Mouse (Mus musculus): Measurements from ENCODE around the gene Tet1. TPM values are rescaled to one million over a fixed set of nuclear protein-coding genes. Genes with fewer than 3 reads are reported as not detected.
"Not testable (repeated sequence)": the region's sequence is repeated elsewhere in the genome, so short reads cannot be mapped to it uniquely, and the experiment has no call there.

Gene Tet1
- polyA plus RNA-seq, 2 experiments from 2014 or later, result 6.9 to 7.2 TPM

DNA sequence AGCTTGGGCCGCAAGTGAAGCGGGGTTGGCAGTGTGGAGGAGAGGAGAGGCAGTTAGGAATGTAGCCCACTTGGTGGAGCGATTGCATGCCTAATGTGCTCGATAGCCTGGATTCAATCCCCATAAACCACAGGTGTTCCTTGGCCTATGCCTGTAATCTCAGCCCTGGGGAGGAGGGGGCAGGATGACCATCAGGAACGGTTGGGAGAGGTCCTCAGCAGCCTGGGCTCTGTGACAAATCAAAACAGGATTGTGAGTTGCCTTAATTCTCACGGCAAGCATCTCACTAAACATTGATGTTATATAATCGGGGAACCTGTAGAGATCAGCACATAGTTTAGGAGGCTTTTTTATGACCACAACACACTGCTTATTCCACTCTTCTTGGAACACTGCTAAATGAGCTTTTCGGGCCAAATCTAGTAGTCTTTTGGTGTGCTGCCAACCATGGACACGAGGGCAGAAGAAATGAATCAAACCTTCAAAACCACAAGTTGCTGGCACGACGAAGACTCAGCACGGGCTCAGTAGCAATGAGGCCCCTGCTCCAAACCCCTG lies 61.6 kb downstream of the Tet1 start:
- no peak for ATAC-seq

- no peak for ATAC-seq
These were observed 64.9 kb downstream of the Tet1 start for GRCm38 (mm10) chr10:62843787-62844491.

DNA sequence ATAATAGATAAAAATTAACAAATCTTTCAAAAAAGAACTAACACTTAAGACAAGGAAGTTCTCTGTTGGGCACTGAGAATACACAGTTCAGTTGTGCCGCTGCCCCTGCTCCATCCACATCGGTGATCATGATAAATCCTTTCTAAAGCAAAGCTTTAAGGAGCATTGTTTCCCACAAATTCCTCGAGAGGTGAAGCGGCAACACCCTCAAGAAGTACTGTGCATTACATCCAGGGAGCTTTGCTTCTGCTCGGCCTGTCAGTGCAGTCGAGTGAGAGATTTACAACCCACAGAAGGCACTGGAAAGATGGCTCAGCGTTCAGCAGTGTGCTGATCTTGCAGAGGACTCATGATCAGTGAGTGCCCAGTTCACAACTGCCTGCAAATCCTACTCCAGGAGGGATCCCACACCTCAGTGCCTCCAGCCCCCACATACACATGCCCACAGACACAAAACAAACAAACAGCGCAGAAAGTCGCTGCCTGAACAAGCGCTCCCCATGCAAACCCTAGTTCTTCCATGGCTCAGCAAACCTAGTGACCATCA lies 66.8 kb downstream of the Tet1 start:
- no peak for ATAC-seq

DNA sequence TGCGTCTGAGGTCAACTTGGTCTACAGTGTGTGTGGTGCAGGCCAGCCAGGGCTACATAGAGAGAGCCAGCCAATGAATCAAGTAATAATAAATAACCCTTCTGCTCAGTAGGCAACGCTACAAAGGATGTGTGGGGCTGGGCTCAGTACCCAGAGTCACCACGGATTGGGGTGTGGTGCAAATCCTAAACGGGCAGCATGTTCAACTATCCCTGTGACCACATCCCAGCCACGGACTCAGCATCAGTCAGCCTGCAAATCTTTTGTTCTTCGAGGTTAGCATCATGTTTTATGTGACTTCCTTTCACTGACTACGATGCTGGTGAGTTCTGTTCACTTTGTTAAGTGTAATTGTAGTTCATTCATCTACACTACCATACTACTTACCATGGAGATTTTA lies 68.1 kb downstream of the Tet1 start:
- ATAC-seq, result no peak

GRCm38 (mm10) chr10:62837987-62838386 lies 70.8 kb downstream of the Tet1 start:
- no peak for ATAC-seq

DNA sequence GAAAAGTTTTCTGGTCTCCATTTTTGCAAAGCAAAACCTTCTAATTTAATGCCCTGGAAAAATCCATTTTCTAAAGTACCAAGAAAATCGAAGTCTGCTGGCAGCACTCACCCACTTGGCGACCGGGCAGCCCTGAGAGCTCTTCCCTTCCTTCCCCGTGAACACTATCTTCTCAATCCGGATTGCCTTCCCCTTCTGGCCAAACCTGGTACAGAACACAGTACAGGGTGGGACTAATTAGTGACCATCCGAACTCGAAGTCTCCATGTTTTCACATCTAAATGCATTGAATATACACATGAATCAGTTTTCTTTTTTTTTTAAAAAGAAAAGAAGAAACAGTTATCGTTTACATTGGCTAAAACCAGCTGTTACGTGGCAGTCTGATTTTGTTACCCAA lies 76.0 kb downstream of the Tet1 start:
- no peak for ATAC-seq

- no peak for ATAC-seq
These were observed 77.2 kb downstream of the Tet1 start for GRCm38 (mm10) chr10:62831546-62831945.

DNA sequence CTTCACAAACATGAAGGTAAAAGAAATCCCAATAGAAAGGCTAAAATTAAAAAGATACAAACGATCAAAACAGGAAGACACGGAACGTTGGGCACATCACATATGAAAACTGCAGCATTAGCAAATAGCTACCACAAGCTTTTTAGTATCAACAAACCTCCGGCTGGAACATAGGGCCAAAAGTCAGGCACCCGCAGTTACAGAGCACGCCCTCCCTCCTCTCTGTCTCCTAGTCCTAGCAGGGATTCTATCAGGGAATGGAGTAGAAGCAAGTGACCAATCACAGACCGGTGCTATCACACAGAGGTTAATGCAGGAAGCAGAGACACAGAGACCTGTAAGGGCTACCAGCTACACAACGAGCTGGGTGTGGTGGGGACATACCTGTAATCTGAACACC lies 84.3 kb downstream of the Tet1 start:
- no peak for ATAC-seq

DNA sequence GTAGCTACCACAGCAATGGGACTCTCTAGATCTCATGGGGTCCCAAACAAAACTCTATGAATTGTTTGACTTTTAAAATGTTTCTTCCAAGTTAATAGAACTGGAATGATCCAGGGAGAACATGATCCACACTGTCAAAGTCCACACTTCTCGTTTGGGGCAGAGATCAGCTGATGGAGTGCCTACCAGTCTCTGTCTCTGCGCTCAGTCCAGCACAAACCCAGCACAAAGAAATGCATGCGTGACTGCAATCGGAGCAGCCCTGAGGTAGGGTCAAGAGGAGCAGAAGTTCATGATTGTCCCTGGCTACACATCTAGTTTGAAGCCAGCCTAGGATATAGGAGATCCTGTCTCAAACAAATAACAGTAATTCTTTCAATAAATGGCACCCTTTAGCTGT lies 85.4 kb downstream of the Tet1 start:
- no peak for ATAC-seq

GRCm38 (mm10) chr10:62810010-62810409 lies 98.8 kb downstream of the Tet1 start:
- ATAC-seq, result no peak

GRCm38 (mm10) chr10:62808766-62809165 lies 100.0 kb downstream of the Tet1 start:
- ATAC-seq, result no peak

GRCm38 (mm10) chr10:62808316-62808715 lies 100.5 kb downstream of the Tet1 start:
- ATAC-seq, result no peak

DNA sequence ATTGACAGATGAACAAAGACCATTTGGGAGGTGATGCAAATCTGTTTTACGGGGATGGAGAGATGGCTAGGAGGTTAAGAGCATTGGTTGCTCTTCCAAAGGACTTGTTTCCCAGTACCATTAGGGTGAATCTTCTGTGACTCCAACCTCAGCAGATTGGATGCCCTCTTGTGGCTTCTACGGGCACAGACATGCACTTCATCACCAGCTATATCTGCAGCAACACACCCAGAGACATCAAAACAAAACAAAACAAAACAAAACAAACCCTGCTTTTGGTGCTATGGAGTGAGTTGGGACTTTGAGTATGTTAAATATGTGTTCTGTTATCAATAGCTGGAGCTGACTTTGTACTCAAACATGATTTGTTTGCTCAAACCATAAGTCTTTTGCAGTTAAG lies 104.7 kb downstream of the Tet1 start:
- ATAC-seq, result no peak

- no peak for ATAC-seq
These were observed 105.5 kb downstream of the Tet1 start for GRCm38 (mm10) chr10:62803296-62803695.

DNA sequence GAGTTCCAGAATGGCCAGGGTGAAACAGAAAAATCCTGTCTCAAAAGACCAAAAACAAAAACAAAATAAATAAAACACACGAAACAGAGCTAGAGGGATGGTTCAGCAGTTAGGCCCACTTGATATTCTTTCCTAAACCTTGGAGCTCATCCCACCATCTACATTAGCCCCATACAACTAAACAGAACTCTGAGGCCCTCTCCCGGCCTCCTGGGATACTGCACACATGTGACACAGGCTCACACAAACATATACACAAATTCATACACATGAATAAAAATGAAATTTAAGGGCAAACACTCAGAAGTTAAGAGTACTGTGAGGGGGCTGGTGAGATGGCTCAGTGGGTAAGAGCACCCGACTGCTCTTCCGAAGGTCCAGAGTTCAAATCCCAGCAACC lies 114.6 kb downstream of the Tet1 start:
- no peak for ATAC-seq

GRCm38 (mm10) chr10:62793091-62793453 lies 115.7 kb downstream of the Tet1 start:
- no peak for ATAC-seq

DNA sequence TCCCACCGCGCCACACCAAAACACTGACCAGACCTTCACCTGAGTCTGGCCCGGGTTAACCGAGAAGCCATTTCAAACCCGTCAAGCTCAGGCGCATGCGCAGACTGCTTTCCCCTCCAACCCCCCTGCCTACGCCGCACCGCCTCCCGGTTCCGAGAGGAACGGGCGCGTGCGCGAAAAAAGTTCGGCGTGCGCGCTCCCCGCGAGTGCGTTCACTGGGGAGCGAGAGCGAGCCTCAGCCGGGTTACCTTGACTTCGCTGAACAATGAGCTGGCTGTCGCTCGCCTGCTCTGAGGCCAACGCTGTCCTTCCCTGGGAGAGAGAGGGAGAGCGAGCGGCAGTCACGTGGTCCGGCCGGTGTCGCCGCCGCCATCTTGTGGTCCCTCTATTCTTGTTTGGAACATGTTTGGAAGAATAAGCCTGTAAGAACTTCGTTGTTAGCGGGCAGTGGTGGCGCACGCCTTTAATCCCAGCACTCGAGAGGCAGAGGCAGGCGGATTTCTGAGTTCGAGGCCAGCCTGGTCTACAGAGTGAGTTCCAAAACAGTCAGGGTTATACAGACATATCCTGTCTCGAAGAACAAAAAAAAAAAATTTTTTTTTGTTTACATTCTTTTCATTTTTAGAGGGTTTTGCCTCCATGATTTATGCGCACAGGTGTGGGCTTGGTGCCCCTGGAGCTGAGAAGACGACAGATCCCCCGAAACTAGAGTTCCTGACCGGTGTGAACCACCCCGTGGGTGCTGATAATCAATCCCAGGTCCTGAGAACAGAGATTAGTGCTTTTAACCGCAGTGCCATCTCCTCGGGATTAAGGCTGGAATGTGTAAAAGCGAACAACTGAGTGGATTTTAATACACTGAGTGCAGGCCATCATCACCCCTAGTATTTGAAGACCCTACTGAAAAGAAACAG lies 116.4 kb downstream of the Tet1 start, which contains the start of gene Ccar1:
Gene Ccar1 (minus strand): TSS at position 110 of the 914 bp plus-strand sequence.
- ATAC-seq, result peak; percentile 98

DNA sequence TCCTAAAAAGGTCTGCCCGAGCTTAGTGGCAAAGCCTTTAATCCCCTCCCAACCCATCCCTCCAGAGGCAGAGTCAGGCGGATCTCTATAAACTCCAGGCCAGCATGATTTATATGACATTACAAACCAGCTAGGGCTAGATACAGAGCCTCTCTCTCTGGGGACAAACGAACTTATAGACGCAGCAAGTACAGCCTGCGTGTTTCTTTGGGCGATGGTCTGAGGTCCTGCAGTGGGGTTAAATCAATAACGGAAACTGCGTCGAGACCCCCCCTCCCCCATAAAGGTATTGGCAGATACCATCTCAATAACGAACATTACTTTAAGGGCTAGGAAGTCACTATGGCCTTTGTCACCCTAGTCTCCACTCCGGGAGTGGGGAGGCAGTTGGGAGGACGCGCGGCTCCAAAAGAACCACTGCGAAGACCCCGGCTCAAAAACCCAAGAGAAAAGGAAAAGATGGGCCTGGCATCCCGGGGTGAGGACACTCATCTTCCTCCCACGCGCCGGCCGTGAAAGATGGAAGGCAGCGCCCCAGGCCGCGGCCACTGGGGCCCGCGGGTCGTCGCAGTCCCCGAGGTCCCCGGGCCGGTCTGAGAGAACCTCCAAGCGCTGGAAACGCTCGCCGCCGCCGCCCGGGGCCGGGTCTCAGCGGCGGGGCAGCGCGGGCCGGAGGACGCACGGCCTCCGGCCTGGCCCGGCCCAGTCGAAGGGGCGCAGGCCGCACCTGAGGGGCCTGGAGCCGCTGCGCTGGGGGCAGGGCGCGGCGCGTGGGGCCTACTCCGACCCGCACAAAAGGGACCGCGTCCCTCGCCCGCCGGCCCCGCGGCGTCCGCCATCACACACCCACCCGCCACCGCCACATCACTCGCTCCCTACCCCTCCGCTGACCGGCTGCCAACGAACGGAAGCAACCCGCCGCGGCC lies 117.3 kb downstream of the Tet1 start:
- ATAC-seq, result peak; percentile 24

GRCm38 (mm10) chr10:62781776-62782175 lies 127.0 kb downstream of the Tet1 start:
- ATAC-seq, result not testable (repeated sequence)

Data from CD4-positive, CD25-positive, alpha-beta regulatory T cell, adult 4 months (primary cell).